Mouse (Mus musculus) spleen, postnatal 10 days (tissue): ENCODE measurements around the gene Pip4k2a.
A peak's percentile ranks its signal among the peaks of the same experiment; 100 is the strongest.

ENCODE experiments used
- DNase-seq, 2 experiments: peaks; one replicate each; pipeline ENCODE4 v3.0.0; 2021 to 2022; ENCODE audit warnings: low spot score in 2 of 2

Gene Pip4k2a

DNA sequence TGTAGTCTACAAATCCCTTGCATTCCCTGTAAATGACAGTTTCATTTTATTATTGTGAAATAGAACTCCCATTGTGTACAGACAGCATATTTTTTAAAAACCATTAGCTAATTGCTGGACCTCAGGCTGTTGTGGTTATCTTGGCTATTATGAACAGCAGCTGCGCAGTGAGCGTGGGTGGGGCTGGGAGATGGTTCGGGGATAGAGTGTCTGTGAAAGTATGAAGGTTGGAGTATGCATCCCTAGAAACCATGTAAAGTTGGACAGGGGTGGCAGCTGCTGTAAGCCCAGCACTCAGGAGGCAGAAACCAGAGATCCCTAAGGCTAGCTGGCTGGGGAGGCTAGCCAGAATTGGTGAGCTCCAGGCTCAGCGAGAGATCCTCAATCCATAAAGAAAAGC, 158.4 kb downstream of the Pip4k2a start:
- DNase-seq: no peak

- DNase-seq: no peak
Measured at GRCm38 (mm10) chr2:18835266-18835908, 162.5 kb downstream of the Pip4k2a start.

GRCm38 (mm10) chr2:18833024-18833590, 164.8 kb downstream of the Pip4k2a start:
- no peak for DNase-seq

GRCm38 (mm10) chr2:18831031-18831774, 166.7 kb downstream of the Pip4k2a start:
- DNase-seq: no peak

- no peak for DNase-seq
Measured at GRCm38 (mm10) chr2:18822711-18823110, 175.2 kb downstream of the Pip4k2a start.

- peak; percentile 46 to 52 for DNase-seq
Measured at GRCm38 (mm10) chr2:18821451-18822379, 176.2 kb downstream of the Pip4k2a start.

- no peak for DNase-seq
Measured at GRCm38 (mm10) chr2:18819520-18819919, 178.4 kb downstream of the Pip4k2a start.

- DNase-seq: no peak
Measured at GRCm38 (mm10) chr2:18816036-18816435, 181.9 kb downstream of the Pip4k2a start.

- no peak for DNase-seq
Measured at GRCm38 (mm10) chr2:18815336-18815965, 182.5 kb downstream of the Pip4k2a start.

DNA sequence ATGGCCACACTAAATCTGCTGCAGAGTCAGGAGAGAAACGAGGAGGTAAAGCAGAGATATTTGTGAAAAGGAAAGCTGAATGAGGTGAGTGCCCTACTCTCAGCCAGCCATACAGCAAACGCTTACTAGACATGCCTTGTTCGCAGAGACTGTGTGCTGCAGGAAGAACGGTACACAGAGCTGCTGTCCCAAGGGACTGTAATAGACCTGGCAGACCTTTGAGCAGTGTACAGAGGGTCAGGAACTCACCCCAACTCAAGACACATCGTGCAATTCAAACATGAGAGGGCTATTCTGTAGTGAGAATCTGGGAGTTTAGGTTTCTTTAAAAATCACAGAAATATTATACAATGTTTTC, 183.5 kb downstream of the Pip4k2a start:
- DNase-seq: no peak

- DNase-seq: no peak
Measured at GRCm38 (mm10) chr2:18813683-18814446, 184.1 kb downstream of the Pip4k2a start.

DNA sequence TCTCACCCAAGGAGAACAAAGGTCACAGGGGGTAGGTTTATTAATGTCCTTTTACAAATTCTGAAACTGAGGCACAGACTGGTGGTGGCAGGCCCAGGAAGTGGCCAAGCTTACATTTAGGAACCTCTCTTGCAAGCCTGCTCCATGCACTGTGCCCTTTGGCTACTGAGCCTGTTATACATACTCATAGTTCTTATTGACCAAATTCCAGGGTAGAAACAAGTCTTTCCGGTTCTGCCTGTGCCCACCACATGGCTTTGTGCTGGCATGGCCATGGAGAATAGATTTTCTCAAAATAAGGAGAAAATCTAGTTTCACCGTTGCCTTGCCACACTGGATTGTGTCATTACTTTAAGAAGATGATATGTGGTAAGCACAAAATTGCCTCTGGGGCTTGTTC, 190.0 kb downstream of the Pip4k2a start:
- DNase-seq: no peak

- DNase-seq: no peak
Measured at GRCm38 (mm10) chr2:18801281-18801862, 196.6 kb downstream of the Pip4k2a start.

DNA sequence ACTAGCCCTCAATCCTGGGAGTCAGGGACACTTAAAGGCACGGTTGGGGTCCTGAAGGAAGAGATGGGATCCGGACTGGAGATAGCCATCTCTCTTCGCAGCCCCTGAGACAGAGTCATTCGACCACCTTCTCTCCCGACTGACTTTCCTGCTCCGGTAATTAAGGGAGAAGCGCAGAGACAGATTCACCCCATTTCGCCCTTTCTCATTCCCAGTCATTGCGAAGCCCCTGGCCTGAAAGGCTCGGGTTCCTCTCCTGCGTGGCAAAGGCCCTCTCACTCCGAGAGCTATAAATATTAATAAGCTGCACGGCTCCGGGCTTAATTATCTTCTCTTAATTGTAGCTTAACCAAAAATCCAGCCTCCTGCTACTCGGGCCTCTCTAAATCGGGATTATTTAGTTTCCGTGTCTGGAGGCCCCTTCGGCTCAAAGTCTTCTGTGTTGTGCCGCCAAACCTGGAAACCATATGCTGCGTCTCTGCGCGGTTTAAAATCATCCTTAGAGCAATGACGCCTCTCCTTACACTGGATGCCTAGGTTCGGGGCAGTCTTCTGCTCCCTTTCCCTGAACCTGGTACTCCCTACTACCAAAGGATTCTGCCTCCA, 197.2 kb downstream of the Pip4k2a start:
- DNase-seq: no peak

- peak in 1 of 2 experiments; percentile 40 for DNase-seq
Measured at GRCm38 (mm10) chr2:18799966-18800645, 197.8 kb downstream of the Pip4k2a start.

GRCm38 (mm10) chr2:18799265-18799965, 198.5 kb downstream of the Pip4k2a start:
- DNase-seq: no peak

DNA sequence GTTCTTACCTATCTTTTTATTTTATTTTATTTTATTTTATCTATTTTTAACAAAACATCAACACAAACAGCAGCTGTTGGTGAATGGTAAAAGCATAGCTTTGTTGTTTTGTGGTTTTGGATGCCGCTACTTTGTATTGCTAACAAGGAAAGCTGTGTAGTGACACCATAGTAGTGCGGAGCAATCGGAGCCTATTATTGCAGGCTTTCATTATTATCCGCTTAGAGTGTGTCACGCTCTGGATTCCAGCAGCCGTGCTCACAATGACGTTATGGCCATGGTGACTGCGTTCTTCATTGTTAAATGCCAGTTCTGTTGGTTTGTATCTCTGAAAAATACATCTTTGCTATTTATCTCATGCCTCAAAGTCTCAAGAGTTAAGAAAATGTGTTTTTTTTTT, 200.2 kb downstream of the Pip4k2a start:
- DNase-seq: no peak

GRCm38 (mm10) chr2:18794261-18794660, 203.7 kb downstream of the Pip4k2a start:
- no peak for DNase-seq
